Mouse (Mus musculus): ENCODE data around the gene Smad6.
A peak's percentile ranks its signal among the peaks of the same experiment; 100 is the strongest.

Smad6 gene

DNA sequence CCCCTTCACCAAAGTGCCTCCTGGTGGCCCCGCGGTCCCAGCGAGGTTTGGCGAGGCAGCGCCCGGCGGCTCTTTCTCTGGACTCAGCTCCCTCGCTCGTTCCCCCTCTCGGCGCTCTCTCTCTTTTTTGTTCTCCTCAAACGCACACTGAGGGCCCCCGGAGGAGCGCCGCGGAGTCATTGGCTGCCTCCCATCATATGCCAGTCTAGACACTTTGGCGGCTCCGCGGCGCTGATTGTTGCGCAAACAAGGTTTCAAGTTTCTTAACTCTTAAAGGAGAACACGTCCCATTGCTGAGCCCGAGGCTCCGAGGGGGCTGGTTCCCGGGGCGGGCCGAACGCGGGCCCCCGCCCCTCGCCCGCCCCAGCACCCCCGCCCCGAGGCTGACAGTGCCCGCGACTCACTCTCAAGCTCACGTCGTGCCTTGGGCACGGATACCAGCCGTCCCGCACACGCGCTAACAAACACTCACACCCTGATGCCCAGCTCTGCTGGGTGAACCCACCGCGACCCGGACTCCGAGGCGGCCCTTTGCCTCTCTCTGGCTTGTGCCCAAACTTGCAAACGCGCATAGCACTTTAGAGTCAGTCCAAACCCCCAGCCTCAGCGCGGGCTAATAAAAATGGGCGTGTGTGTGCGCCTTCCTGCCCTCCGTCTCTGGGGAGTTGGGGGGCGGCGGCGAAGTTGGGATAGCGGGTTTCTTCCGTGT, at the start of gene Smad6:
Gene Smad6, minus strand, starts transcription at position 207 of the 709 bp plus-strand sequence.
- peak; percentile 92 to 96 for DNase-seq (ENCODE audit: low spot score in 2 of 2)

DNA sequence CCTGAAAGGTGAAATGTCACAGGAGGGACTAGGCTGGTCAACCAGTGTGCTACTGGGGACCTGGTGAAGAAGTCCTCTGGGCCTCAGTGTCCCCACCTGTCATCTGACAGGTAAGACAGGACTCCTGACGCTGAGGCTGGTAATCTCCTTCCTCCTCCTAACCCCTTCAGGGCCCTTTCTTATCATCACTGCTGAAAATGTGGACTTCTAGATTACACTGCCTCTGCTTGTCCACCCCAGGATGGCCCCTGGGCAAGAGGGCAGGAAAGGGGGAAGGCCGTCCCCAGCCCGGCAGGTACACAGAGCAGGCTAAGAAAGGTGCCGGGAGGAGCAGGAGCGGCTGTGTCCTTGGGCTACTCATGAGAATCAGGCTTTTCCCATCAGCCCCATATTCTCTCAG, 48.8 kb upstream of the Smad6 start:
- DNase-seq (ENCODE audit: low spot score in 2 of 2) = no peak

DNA sequence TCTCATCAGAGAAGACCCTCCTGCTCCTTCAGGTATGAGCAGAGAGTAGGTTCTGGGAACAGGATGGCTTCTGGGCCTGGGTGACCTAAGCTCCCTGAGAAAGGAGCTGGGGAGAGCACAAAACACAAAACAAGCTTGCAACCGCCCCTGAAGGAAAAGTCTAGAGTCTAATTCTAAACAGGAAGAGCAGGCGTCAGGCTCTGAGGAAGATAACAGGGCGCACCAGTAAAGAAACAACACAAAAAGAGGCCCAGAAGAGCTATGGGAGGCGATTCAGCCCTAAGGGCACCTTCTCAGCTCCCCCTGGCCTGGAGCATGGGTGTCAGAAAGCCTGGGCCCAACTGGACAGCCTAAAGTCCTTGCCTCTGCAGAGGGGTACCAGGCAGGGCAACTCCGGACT, 47.3 kb upstream of the Smad6 start:
- DNase-seq (ENCODE audit: low spot score in 2 of 2) = no peak

DNA sequence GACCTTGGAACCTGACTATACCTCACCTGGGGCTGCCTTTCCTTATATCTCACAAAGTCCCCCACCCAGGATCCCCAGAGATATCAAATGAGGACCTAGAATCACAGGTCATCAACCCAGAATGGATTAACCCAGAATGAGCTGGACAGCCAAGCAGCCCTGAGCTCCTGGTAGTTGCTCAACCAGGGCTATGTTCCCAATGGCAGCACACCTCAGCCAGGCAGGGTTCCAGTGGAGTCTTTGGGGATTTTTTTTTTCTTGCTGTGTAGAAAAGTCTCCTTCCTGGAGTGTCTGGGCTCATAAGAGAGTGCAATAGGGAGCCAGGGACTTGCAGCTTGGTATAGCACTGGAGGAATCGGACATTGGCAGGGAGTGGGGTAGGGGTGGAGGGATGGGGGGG, 46.7 kb upstream of the Smad6 start:
- DNase-seq (ENCODE audit: low spot score in 2 of 2) = no peak

DNA sequence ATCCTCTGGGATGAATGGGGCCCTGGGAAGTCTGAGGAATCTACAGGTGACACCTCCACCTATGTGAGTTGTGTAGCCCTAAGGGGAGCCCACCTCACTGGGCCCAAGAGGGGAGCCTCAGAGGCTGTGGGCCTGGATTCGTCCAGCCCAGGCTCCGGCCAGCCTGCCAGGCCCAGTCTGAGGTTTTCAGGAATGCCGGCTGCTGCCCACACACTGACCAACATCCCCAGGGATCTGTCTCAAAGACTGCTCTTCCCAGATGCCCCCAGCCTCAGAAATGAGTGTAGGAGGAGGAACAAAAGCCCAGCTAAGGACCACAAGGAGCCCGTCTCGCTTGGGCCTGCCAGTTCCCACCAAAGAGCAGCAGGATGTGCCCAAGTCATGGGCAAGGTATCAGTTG, 45.9 kb upstream of the Smad6 start:
- DNase-seq (ENCODE audit: low spot score in 2 of 2) = no peak

DNA sequence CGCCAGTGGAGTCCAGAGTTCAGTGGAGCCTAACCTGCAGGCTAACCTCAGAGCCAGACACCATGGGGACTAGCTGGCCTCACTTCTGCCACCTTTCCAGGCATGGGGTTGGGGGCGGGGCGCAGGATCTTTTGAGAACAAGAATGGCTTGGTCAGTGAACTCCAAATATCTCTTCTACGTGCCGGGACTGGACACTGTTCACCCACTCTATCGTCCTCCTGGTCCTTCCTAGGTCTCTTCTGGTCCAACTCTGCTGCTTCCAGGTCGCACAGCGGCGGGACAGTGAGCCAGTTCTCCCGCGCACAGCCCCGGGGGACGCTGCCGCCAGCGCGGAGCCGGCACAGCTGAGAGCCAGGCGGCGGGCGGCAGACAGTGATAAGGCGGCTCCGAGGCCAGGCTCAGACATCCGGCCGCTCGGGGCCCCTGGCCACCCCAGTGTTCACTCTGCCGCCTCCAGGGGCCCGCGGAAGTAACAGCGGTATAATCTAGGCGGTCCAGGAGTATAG, 38.2 kb upstream of the Smad6 start:
- no peak for DNase-seq (ENCODE audit: low spot score in 2 of 2)

DNA sequence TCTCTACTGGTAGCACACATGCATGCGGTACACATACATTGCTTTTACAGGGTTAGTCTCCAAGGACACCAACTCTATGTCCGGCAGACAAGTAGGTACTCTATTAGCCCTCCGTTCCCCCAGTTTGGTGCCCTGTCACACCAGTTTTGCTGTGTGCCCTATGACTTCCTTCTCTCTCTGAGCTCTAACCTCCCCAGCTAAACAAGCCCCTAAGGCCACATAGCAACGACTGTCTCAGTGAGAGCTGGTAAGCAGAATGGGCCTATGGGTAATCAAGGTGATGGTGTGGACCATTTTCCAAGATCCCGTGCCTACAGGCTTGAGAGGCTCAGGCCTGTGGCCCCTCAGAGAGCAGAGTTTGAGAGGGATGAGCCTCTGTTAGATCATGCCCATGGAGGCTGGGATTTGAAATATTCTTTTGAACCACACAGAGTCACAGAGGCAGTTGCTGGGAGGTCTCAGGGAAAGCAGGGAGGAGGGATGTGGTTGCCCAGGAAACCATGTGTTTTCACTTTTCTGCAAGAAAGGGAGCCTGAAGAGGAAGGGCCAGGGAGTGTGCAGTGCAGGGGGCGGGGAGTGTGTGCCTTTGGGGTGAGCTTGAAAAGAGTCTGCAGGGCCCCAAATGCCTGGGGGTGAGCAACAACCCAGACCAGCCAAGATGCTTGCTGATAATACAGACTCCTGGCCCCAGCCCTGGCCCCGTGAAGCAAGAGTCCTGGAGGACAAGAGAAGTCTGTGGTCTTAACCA, 36.2 kb upstream of the Smad6 start:
- no peak for DNase-seq (ENCODE audit: low spot score in 2 of 2)

DNA sequence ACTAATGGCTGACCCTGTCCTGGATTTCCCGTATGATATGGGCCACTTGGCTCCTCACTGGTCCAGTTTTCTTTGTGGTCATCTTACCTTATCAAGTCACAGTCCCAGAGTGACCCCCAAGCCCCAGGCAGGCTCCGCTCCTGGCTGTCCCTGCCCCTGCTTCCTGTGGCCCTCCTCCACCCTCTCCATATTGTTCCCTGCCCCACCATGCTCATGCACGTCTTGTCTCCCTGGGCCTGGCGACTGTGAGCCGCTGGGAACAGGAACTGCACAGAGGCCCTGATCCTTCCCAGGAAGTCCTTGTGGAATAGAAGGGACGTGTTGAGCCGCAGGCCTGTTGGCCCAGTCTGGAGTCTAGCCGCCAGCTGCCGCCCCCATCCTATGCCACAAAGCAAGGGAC, 33.3 kb upstream of the Smad6 start:
- no peak for DNase-seq (ENCODE audit: low spot score in 2 of 2)

DNA sequence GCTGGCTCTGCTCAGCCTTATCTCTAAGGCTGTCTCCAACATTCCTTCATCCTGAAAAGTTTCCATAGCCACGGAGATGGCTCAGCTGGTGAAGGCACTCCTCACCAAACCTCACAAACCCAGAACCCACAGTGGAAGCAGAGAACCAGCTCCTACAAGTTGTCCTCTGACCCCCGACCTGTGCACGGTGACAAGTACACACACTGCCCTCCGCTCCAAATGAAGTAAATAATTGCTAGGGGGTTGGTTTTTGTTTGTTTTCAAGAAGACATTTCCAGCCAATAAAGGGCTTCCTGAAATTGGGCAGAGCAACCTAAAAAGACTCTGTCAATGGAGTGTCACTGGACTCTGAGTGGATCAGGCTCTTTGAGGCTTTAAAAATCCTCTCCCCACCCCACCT, 31.9 kb upstream of the Smad6 start:
- no peak for DNase-seq (ENCODE audit: low spot score in 2 of 2)

DNA sequence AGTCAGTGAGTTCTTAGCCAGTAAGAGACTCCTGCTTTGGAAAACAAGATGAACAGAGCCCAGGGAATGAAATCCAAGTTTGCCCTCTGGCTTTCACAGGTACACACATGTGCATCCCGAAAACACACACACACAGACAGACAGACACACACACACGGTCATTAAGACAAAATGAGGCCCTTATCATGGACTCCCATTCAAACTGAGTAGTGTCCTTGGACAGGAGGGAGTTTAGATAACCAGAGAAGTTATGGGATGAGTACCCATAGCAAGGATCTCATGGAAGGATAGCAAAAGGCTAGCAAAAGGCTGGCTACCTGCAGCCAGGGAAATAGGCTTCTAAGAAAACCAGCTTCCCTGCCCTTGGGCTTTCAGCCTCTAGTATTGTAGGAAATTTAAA, 29.4 kb upstream of the Smad6 start:
- DNase-seq (ENCODE audit: low spot score in 2 of 2) = no peak

DNA sequence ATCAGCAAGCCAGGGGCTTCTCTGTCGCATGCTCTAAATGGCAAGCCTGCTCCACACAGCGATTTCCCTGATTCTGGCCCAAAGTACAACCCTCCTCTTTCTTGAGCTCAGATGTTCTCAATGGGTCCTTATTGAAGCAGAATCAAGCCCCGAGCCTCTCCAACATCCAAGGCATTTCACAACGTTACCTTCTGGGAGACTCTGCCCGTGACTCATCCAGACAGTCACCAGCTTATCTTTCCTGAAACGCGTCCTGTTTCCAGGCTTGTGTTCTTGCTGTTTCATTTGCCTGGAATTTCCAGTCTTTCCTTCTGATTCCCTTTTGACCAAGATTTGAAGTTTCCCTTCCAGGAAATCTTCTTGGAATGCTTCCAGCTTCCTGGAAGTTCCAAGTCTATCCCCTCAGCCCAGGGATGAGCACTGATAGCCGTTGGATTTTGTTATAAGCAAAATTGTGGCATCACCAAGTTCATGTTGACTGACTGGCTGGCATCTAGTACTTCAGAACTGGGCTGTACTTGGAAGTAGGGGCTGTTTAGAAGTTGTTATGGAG, 28.7 kb upstream of the Smad6 start:
- DNase-seq (ENCODE audit: low spot score in 2 of 2) = peak in 1 of 2 experiments; percentile 33

DNA sequence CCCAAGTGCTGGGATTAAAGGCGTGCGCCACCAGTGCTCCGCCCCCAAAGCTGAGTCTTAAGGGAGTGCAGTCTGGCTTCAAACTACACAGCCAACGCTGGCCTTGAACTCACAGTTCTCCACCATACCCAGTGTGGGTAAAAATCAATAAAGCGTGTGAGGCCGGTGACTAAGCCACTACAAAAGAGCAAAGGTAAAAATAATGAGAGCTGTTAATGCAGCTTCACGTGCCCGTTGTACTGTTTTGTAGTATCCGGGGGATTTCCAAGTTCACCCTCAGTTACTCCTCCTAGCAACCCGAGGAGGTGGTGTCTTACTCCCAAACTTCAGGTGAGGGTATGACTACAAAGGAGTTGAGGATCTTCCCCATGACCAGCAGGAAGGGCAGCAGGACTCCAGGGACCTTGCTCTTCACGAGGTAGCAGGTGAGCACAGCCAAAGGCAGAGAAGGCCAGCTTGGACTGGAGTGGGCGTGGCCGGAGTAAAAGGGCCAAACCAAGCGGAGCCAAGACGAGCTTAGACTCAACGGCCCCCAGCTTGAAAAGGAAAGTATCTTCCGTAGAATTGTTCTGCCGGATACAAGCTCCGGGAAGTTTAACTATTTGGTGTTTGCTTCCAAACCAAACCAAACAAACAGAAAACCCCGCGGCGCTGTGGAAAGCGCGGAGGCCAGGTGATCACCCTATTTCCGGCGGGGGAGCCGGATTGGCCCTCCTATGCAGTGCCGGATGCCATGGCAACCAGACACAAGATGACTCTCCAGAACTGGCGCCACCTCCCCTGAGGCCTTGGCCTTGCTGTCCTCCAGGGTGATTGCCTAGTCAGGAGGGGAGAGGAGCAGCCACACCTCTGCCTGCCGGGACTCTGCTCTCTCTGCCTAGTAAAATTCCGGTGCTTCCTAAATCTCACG, 27.9 kb upstream of the Smad6 start:
- peak; percentile 64 to 74 for DNase-seq (ENCODE audit: low spot score in 2 of 2)

DNA sequence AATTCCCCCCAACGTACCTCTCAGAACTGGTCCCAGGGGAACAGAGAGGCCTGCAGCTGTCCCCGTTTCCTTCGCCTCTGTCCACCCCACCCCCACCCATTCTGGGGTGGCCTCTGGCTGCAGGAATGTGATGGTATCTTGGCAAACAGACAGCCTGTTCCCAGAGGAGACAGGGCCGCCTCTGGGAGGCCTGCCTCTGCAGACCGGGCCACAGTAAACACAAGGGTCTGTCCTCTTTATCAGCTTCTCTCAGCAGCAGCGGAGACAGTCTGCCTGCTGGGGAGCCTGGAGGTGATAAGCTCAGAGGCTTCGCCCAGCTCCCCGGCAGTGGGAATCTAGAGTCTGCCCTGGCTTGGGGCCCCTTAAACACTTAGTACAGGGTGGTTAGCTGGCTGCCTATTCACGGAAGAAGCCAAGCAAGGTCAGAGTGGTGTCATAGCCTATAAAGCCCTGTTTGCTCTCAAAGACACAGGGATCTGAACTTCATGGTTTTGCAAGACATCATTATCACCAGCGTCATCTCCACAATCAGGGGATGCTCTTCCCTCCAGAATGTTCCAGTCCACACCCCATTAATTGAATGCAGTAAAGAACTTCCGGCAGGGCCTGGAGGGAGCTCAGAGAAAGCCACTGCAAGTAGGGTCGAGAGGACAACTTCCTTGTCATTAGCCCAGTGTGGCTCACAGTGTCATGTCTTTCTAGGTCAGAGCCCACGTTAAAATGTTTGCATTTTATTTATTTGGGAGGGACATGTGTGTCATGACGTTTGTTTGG, 23.4 kb upstream of the Smad6 start:
- DNase-seq (ENCODE audit: low spot score in 2 of 2) = peak in 1 of 2 experiments; percentile 38

DNA sequence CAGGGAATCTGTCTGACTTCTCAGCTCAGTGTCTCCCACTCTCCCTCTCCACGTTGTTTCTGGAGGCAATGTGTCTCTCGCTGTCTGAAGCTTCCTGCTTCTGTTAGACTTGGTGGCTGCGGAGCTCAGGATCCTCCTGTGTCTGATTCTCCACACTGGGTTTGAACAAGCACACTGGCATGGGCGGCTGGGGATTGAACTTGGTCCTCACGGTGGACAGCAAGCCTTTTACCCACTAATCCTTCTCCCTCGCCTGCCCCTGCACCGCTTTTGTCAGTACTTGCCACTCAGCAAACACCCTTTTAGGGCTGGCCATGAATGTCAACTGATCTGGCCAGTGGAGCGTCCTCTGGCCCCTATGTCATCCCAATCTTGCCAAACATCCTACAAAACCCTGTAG, 22.5 kb upstream of the Smad6 start:
- no peak for DNase-seq (ENCODE audit: low spot score in 2 of 2)

DNA sequence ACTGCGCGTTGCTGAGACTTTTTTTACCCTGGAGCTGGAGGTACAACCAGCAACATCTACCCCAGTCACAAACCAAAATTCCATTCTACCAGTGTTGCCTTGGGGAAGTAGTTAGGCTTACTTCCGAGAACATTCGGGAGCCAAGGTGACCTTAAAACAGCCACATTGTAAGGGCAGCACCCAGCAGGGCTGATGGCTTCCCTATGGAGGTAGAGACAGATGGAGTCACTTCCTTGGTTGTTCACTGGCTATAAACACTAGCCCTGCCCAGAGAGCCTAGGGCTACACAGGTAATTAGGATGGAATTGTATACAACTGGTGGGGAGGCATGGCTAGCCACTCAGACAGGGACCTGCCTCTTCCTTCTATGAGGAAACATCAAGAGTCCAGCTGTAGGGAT, 21.1 kb upstream of the Smad6 start:
- no peak for DNase-seq (ENCODE audit: low spot score in 2 of 2)

DNA sequence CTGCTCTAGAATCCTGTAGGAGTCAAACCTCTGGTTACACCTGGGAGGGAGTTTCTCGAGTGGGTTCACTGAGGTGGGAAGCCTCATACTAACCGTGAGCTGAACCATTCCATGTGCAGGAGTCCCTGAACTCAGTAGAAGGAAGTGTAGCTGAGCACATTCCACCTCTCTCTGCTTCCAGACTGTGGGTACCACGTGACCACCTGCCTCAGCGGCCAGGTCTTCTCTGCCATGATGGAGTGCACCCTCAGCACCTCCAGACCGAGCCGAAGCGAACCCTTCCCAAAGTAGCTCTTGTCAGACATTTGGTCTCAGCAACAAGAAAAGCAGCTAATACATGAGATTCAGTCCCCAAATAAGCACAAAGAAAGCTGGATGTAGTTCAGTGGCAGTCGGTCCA, 20.4 kb upstream of the Smad6 start:
- no peak for DNase-seq (ENCODE audit: low spot score in 2 of 2)

DNA sequence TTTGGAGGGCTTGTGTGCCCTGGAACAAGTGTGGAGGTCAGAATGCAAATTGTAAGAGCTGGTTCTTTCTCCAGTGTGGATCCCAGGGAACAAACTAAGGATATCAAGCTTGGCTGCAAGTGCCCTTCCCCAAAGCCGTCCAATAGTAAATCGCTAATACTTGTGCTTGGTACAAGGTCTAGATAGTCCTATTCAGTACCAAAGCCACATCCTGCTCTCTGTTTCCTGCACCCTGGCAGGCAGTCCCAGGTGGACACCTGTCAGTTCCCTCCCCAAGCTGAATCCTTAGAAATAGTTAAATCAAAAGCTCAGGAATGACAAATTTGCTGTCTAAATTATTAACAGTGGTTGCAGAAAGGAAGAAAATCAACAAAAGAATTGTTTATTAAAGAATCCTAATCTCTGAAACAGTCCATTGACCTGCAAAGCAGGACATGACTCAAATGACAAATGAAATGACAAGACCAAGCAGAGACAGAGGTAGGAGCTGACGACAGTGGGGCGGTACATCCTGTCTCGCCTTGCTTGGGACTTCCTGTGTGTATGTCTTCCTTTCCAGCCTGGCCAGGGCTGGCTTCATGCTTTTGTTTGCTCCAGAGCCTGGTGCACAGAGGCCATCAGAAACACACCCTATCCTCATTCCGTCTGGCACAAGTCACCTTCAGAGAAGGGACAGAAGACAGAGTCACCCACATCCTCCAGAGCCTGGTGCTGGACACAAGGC, 8.2 kb upstream of the Smad6 start:
- DNase-seq (ENCODE audit: low spot score in 2 of 2) = no peak

DNA sequence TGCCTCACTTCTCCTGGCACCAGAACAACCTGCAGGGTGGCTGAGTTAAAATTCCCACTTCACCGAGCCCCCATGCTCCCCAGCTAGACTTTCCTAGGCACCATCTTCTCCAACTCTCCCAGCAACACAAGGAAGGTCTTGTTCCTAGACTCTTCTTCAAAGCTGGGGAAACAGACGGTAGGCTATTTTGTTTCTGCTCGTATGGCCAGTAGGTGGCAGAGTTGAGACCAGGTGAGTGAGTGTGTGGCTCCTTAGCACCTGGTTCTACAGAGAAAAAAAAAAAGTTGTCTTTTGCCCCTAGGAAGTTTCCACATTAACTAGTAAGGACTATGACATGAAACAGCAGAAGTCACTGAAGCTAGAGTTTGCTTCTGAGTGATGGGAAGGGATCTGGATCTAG, 3.7 kb upstream of the Smad6 start:
- peak; percentile 53 to 59 for DNase-seq (ENCODE audit: low spot score in 2 of 2)

DNA sequence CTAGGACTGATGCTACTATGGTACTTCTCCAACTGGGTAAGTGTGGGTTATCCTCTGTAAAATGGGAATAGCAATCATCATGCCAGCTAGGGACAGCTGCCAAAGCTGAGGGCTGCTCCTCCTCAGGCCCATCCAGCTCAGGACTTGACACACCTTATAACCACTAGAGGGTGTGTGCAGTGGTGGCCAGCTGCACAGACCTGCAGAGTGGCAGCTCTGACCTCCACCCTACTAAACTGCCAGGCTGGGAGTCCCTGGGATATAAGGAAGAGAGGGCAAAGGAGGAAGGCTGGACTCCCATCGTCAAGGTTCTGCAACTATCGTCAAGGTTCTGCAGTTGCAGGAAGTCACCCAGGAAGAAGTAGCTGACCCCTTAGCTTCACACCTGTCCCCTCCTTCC, 3.1 kb upstream of the Smad6 start:
- DNase-seq (ENCODE audit: low spot score in 2 of 2) = peak in 1 of 2 experiments; percentile 27

Data from urinary bladder, postnatal 36 days (tissue).